Mouse (Mus musculus): ENCODE data around the gene Adam11.

- TF ChIP-seq CTCF (IDR thresholded peaks at IDR 0.05; ENCODE audit: insufficient read depth, low read length) (no peak), POLR2A (IDR thresholded peaks at IDR 0.05; ENCODE audit: borderline replicate concordance, extremely low read depth, low read depth, low read length) (no peak)
These were observed 31.4 kb upstream of the Adam11 start for GRCm38 (mm10) chr11:102729835-102730234.

Measured in lung, adult 2 months (tissue).